Mouse (Mus musculus): ENCODE measurements around the gene Ezh1.
A peak's percentile ranks its signal among the peaks of the same experiment; 100 is the strongest.

Ezh1 gene

DNA sequence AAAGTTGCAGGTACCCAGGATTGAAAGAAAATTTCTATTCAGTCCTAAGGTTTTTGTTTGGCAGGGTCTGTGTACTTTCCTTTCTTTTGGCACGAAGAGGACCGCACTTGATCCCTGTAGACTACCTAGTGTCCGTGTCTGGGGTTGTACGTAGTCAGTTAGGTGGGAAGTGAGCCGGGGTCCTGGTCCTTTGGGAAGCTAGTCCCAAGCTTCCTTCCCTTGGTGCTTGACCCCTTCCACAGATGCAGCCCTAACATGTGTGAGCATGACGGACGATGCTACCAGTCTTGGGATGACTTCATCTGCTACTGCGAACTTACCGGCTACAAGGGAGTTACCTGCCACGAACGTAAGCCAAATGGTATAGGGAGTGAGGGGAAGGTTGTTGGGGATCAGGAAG lies 44.3 kb downstream of the Ezh1 start:
- DNase-seq (ENCODE audit: extremely low read depth, low read depth) = no peak

DNA sequence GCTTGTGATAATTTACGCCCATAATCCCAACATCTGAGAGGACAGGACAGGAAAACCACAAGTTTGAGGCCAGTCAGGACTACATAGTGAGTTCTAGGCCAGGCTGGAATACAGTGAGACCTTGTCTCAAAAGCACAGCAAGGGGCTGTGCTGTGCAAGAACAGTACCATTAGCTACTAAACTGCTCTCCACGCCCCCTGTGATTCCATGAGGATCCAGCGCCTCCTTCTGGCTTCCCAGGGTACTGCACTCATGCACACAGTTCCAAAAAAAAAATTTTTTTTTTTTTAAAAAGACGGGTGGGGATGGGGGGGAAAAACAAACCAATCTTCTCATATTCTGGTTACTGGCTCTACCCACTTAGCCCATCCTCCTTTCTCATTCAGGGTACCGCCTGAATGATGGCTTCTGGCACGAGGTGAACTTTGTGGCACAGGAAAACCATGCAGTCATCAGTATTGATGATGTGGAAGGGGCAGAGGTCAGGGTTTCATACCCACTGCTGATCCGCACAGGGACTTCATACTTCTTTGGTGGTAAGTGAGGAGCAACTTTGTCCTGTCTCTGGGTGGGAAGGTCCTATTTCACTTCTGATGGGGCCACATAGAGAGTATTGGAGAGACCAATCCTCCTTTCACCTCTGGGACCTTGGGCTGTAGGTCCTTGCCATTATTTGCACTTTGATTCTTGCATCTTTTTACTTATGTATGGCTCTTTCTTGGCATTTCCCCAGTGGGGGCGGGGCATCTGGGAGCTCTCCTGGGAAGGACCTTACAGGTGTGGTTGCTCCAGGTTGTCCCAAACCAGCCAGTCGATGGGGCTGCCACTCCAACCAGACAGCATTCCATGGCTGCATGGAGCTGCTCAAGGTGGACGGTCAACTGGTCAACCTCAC lies 45.2 kb downstream of the Ezh1 start:
- DNase-seq (ENCODE audit: extremely low read depth, low read depth) = peak; percentile 18

DNA sequence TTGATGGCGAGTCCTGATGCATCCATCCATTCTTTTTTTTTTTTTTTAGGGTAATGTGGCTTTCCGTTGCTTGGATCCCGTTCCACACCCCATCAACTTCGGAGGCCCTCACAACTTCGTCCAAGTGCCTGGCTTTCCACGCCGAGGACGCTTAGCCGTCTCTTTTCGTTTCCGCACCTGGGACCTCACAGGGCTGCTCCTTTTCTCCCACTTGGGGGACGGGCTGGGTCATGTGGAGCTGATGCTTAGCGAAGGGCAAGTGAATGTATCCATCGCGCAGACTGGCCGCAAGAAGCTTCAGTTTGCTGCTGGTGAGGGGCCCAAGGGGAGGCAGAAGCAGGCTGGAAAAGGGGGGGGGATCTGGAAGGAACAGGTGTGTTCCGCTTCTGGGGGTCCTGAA lies 46.0 kb downstream of the Ezh1 start:
- DNase-seq (ENCODE audit: extremely low read depth, low read depth) = no peak

DNA sequence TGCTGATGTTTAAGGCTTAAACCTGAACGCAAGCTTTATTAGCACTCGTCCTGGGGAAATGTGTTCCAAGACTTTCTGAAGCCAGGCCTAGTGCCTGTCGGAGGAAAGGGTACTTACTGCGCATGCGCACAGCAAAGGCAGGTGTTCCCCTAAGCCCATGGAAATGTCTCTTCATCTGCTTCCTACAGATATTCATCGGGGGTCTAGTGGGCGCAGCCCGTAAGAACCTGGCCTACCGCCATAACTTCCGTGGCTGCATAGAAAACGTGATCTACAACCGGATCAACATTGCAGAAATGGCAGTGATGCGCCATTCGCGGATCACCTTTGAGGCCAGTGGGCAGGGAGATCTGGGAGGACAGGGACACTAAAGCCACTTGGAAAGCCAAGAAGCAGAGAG lies 47.0 kb downstream of the Ezh1 start:
- no peak for DNase-seq (ENCODE audit: extremely low read depth, low read depth)

DNA sequence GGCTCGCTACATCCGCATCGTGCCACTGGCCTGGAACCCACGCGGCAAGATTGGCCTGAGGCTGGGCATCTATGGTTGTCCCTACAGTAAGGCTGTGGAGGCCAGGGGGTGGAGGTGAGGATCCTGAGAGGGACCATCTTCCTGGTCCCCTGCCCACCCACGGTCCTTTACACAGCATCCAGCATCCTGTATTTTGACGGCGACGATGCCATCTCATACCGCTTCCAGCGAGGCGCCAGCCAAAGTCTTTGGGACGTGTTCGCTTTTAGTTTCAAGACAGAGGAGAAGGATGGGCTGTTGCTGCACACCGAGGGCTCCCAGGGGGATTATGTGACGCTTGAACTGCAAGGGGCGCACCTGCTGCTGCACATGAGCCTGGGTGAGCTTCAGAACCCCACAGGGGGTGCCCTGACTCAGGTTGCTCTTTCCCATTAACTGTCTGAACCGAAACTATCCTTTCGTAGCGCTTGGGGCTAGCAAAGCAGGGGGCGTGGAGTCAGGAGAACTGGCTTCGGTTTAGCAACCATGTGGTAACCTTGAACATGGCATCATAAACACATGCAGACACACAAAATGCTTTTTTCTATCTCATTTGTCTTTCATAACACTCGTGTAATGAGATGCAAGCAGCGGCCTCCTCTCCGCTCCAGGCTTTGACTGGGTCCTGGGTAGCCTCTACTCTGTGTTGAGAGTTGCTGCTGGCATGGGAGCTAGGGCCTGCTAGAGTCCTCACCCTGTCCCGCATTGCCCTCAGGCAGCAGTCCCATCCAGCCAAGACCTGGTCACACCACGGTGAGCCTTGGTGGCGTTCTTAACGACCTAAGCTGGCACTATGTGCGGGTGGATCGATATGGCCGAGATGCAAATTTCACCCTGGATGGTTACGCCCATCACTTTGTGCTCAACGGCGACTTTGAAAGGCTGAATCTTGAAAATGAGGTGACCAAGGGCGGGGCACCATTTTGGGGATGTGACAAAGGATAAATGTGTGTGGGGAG lies 47.9 kb downstream of the Ezh1 start:
- DNase-seq (ENCODE audit: extremely low read depth, low read depth) = no peak

DNA sequence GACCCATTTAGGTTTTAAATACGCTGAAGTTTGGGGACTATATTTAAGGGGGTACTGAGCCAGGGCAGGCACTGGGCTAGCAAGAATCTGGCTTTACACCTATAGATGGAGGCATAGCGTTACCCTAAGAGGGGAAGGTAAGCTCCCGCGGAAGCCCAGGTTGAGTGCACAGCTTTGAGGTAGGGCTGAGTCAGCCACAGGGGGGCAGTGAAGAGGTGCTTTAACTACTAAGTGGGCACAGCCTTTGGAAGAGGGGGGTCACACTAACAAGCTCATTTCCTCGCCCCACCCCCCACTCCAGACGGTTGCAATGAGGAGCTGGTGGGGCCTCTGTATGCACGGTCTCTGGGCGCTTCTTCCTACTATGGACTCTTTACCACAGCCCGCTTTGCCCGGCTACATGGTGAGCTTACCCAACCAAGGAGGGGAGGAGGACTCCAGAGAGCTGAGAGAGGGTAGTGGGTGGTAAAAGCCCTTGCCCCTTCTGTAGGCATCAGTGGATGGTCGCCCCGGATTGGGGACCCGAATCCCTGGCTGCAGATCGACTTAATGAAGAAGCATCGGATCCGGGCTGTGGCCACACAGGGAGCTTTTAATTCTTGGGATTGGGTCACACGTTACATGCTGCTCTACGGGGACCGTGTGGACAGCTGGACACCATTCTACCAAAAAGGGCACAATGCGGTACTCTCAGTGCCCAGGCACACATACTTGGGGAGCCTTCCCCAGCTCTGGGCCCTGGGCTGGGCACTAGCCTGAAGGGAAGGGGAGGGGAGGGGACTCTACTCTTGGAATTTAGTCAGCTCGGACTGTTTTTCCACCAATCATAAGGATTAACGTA lies 49.1 kb downstream of the Ezh1 start:
- peak; percentile 6 for DNase-seq (ENCODE audit: extremely low read depth, low read depth)

DNA sequence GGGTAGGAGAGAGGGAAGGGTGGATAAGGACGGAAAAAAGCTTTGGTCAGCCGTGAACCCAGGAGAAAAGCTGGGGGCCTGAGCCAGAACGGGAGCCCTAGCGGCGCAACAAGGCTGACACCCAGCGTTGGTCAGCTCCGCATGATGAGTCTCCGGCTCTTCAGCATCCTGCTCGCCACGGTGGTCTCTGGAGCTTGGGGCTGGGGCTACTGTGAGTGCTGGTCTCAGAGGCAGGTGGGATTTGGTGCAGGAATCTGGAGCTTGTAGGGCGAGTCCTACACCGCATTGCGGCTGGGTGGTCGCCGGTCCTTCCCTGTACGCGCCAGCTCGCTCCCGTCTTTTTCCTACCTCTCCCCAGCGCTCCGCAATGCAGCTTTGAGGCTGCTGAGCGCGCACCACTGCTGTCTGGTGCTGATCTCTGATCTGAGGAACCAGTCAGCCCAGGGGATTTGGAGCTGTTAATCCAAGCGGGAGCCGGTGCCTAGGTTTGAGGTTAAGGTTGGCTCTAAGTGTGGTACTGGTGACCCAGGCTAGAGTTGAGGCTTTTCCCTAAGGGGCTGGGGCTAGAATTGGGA lies 50.1 kb downstream of the Ezh1 start:
- no peak for DNase-seq (ENCODE audit: extremely low read depth, low read depth)

DNA sequence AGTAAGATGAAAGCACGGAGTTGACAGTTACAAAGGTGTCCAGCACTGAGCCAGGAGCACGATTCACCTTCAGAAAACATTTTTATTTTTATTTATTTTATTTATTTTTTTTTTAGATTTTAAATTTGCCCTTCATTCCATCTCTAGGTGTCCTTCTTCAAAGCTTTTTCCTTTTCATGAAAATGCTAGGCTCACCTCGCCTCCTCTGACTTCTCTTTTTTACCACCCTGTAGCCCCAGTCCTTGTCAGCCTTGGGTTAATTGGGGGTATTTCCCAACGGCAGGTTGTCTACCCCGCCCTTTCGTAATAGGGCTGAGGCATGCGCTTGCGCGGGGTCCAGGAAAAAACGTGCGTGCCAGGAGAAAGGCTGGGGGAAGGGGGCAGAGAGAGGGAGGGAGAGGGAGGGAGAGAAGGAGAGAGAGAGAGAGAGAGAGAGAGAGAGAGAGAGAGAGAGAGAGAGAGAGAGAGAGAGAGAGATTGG lies 50.6 kb downstream of the Ezh1 start:
- no peak for DNase-seq (ENCODE audit: extremely low read depth, low read depth)

DNA sequence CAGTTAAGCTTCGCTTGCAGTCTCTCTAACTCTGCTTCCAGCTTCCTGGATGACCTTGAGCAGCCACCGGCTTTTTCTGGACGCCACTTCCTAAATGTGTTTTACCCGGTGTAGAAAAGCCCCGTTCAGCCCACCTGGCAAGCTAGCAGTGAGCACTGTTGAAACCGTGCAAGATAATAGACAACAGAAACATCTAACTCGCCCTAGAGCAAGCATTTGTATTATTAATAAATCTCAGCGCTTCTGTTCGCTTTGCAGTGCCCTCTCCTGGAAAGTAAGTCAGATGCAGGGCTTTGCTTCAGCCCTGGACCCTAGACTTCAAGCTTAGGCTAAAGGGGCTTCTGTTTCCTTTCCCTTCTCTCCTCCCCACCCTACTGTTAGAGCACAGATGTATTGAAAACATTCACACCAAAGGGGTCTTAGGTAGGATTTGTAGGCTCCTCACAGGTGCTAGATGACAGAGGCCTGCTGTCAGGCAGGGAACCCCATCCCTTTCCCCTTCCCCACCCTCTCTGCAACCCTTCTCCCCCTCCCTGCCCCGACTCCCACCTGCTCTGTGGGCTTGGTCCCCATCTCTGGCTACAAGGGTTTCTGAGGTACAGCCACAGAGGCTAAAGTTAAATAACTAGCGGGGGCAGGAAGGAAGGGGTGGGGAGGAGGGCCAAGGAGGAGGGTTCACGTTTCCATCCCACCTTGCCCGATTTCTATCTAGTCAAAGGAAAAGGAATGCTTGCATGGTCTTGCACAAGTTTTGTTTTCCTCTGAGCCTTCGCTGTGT lies 51.2 kb downstream of the Ezh1 start, which contains the start of gene Ccr10:
Ccr10 (minus strand) TSS at position 593 of the 778 bp plus-strand sequence.
- DNase-seq (ENCODE audit: extremely low read depth, low read depth) = no peak

DNA sequence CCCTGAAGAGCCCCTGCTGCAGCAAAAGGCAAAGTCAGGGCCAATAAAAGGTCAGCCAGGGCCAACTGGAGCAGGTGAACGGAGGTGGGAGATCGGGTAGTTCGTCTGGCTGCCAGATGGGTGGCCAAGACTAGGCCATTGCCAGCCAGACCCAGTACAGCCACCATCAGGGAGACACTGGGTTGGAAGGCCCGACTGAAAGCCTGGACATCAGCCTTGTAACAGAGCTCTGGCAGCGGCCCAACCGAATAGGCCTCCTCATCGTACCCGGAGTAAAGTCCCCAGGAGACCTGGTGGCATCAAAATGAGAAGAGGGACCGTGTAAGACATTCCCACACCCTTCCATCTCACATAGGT lies 51.9 kb downstream of the Ezh1 start:
- DNase-seq (ENCODE audit: extremely low read depth, low read depth) = no peak

DNA sequence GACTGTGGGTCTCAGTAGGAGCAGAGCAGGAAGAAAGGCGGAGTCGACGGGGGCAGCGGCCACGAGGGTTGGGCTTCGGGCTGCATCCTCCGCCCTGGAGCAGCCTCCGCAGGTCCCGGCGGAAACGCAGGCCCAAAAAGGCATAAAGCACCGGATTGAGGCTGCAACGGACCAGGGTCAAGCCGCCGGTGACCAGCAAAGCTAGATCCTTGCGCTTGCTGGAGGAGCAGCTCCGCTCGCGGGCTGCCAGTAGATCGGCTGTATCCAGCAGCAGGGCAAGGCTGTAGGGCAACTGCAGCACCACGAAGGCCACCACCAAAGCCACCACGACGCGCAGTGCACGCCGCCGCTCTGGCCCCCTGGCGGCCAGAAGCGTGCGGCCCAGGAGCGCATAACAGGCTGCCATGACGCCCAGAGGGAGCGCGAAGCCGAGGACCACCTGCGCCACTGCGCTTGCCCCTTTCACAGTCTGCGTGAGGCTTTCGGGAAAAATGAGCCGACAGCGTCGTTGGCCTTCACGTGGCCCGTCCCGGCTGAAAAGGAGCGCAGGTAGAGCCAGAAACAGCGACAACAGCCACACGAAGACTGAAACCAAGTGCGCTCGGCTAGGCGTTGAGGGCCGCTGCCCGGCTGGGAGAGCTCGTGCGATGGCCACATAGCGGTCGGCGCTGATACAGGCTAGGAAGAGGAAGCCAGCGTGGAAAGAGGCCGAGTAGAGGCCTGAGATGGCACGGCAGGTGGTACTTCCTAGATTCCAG lies 52.5 kb downstream of the Ezh1 start:
- DNase-seq (ENCODE audit: extremely low read depth, low read depth) = no peak

DNA sequence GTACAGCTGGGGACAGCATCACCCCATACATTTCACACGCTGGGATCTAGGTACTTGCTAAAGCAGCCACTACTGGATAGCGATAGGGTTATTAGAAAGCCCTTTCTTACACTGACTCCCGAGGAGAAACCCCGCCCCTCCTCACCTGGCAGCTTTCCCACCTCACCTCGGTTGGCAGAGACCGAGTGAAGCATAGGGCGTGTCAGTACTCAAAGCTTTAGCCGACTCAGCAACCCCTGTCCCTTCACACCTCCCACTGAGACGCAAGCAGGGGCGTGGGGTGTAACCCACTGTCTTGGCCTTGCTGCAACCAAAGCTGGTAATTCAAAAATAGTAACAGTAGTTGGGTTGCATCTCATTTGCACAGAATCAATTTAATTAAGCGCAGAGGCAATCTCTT lies 53.2 kb downstream of the Ezh1 start:
- DNase-seq (ENCODE audit: extremely low read depth, low read depth) = no peak

DNA sequence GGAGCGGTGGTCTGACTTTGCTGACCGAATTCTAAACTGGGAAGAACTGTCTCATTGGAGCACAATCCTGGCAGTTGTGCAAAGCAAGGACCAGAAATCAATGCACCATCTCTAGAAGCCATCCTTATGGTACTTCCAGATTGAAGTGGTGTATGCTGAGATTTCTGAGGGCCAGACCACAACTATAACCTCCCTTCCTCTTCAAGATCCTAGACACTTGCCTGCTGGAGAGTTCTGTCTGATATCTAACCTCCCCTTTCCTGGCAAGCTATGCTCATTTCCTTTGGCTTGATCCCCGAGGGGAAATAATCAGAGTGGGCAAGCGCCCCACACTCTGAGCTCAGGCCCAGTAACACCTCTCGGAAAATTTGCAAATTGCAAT lies 53.8 kb downstream of the Ezh1 start:
- DNase-seq (ENCODE audit: extremely low read depth, low read depth) = peak; percentile 36

DNA sequence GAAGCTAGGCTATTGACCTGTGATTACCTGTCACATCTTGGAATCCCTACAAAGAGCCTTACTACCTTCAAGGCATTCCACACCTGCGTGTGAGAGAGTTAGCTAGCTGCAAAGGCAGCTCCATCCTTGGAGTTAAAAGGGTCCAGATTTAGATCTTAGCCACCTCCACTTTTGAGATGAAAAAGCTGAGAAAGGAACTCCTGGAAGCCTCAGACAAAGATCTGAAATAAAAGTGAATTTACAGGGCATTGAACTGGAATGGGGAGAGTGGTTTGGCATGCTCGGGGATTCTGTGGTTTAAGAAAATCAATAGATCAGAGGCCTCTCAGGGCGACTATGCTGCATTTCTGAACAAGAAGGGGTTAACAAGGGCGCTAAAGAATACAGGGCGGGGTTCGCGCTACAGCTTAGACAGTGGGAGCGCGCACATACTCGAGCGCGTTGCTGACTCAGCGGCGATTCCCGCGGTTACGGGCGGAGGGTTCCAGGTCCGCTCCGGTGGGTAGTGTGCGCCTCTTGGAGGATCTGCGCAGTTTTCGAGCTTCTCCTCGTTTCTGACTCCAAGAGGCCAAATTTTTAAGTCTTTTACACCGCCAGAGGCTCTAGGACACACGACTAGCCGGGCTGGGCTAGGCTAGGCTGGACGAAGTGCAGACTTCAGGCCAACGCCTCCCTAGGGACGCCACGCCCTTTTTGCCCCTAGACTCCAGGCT lies 54.4 kb downstream of the Ezh1 start:
- peak; percentile 58 for DNase-seq (ENCODE audit: extremely low read depth, low read depth)

DNA sequence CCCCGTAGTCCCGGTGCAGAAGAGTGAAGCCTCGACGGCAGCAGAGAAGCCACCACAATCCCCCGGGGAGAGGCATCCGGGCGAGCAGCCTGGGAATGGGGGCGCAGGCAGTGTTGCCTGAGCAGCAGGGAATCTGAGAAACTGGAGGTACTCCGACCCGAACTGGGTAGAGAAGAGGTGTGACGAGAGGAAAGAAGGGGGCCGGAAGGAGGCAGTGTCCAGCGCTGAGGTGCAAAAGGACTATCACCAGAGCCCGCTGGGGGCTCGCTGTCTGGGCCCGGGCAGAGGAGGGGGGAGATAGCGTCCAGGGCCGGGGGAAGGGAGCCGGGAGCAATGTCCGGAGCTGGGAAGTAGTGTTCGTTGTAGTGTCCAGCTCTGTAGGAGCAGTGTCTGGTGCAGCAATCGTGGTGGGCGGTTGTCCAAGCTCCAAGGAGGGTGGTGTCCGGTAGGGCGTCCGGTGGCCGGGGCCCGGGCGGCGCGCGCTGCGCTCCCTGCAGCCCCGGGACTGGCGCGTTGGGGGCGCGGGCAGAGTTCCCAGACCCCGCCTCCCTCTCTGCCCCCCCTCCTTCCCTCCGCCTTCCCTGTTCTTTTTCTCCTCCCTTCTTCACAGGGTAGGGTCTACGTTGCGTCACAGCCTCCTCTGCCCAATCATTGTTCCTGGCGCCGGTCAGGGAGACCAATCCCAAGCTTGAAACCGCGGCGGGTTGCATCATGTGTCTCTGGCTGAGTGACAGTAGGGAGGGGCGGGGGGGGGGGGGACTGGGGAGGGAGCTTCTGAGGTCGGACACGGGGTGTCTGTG lies 55.3 kb downstream of the Ezh1 start, which contains the start of gene Plekhh3:
Plekhh3 (minus strand) TSS at position 541 of the 800 bp plus-strand sequence.
- DNase-seq (ENCODE audit: extremely low read depth, low read depth) = peak; percentile 95

DNA sequence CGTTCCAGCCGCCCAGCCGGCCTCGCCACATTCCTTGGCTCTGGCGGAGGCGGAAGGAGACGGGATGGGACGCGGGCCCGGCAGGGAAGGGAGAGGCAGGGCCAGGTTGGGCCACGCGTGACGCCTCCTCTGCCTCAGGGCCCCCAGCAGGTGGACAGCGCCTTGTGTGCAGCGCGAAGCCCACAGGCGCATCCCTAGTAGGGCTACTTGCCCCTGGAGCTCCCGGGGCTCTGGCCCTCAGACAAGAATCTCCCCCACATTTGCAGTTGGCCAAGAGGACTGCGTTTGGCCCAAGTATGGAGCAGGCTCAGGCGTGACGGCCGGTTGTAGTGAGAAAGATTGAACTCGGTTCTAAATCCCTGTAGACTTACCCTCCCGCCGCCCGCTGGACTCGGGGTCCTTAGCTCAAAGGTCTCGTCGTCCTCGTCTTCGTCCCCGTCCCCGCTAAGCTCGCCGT lies 55.9 kb downstream of the Ezh1 start, which contains the start of gene Cntnap1:
Cntnap1 (plus strand) TSS at position 170 of the 457 bp plus-strand sequence.
- DNase-seq (ENCODE audit: extremely low read depth, low read depth) = no peak

DNA sequence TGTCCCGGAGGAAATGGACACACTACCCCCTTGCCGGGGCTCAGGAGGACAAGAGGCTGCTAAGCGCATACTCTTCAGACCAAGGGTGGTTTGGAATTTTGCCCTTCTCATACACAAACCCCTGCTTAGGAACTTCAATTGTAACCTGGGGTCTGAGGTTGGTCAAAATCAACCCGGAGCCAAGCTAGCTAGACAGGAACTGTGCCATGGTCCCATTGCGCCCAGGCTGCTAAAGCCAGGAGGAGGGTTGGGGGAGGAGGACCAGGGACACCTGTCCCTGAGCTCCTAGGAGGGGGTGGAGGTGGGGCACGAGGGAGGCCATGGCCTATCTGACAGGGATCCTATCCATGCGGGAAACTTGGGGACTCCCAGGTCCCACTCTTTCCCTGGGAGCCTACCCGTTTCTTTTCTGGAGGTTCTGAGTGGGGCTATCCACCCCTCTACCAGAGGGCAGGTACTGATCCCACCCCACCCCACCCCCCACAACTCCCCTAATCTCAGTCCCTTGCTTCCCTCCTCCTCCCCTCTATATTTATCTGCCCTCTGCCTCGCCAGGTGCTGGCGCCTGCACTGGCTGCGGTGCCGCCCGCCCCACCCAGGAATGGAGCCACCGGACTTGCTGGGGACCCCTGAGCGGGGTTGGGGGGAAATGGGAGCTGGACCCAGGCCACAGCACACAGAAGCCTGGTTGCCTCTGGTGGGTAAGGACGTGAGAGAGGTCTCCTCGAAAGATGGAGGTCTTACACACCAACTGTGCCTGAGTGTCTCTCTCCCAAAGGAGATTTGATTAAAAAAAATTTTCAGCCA lies 56.8 kb downstream of the Ezh1 start:
- DNase-seq (ENCODE audit: extremely low read depth, low read depth) = no peak
